Mouse (Mus musculus): ENCODE results near the gene Gtf3c3.

Gtf3c3 gene

GRCm38 (mm10) chr1:54438340-54439079 lies at the start of gene Gtf3c3:
Gtf3c3 (minus strand) TSS chr1:54438971.
- peak; percentile 85 for DNase-seq (ENCODE audit: low spot score)

- no peak for DNase-seq (ENCODE audit: low spot score)
These were observed 46.1 kb upstream of the Gtf3c3 start for GRCm38 (mm10) chr1:54484744-54485420.

DNA sequence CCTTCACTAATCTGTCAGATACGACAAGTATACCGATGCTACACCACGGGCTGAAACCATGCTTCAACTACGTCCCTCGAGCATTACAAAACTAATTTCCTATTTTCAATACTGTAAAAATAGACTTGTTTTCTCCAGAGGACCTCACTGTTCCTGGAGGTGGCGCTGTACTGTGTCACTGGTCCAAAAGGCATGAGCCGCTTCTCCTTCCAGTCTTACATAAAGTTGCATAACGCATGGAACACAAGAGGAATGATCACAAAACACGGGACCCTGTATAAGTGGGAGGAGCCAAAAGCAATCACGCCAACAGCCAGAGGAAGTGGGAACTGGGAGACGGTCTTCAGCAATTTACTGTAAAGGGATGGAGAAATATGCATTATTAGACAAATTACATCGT lies 41.7 kb upstream of the Gtf3c3 start:
- DNase-seq (ENCODE audit: low spot score) = no peak

- DNase-seq (ENCODE audit: low spot score) = no peak
These were observed 29.9 kb upstream of the Gtf3c3 start for GRCm38 (mm10) chr1:54468662-54469061.

DNA sequence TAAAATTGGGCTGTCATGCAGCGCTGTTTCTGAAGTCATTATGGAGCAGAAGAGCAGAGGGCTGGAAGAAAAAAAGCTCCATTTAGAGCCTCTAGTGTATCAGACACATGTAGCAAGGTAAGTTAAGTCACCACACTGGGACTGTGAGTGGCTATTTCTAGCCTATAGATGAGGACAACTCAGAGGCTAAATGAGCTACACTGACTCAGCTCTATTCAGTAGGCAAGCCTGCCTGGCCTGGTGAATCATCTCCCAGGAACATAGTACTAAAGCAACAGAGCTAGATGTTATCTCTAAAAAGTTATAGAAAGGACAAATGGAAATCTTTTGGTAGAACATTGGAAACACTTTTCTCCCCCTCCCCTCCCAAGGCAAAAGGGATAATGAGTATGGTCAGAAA lies 28.6 kb upstream of the Gtf3c3 start:
- DNase-seq (ENCODE audit: low spot score) = no peak

DNA sequence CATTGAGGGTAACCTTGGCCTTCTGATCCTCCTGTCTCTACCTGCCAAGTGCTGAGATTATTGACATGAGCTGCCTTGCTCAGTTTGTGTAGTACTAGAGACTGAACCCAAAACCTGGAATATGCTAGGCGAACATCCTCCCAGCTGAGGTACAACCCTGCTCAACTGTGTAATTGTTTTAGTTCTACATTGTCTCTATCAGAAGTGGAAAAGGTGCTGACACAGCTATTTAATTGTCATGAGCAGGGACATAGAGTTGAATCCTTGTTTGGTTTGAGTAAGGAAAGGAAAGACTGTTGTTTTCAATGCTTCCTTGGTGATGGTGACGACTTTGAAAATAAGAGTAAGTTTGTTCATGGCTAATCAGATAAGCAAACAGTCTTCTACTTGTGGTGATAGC lies 13.3 kb upstream of the Gtf3c3 start:
- DNase-seq (ENCODE audit: low spot score) = no peak

DNA sequence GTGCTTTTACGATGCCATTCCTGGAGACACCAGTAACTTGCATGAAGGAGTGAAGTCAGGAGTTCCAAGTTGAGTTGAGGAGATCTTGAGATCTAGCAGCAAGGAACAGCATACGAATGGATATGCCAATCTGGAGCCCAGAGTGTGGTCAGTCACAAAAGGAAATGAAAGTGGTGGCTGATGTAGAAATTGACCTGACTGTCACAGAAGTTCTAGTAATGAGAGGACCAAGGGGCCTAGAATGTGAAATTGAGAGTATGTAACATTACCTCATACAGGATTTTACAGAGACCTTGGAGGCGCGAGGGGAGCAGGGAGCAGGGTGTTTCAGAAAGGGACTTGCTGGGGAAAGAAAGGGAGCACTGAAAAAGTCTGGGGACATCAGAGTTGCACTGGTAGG lies 10.1 kb upstream of the Gtf3c3 start:
- DNase-seq (ENCODE audit: low spot score) = no peak

DNA sequence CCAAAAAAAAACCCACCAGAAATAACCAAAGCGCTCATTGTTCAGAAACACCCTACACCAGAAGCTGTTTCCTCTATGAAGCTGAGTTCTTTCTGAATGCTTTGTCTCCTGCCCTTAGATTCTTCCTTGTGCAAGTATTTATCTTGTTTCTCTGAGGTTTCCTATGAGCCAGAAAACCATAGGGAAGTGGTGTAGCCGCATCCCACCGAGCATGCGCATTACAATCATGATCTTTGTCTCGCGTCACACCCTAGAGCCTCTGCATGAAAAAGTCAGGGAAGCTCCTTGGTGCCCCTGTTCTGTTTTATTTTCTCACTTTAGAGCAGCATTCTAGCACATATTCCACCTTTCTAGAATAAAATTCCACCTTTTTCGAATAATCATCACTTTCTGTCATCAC lies 4.9 kb upstream of the Gtf3c3 start:
- no peak for DNase-seq (ENCODE audit: low spot score)

- no peak for DNase-seq (ENCODE audit: low spot score)
These were observed 307 bp upstream of the Gtf3c3 start for GRCm38 (mm10) chr1:54439080-54439476.

- no peak for DNase-seq (ENCODE audit: low spot score)
These were observed 16.5 kb downstream of the Gtf3c3 start for GRCm38 (mm10) chr1:54422195-54422750.

DNA sequence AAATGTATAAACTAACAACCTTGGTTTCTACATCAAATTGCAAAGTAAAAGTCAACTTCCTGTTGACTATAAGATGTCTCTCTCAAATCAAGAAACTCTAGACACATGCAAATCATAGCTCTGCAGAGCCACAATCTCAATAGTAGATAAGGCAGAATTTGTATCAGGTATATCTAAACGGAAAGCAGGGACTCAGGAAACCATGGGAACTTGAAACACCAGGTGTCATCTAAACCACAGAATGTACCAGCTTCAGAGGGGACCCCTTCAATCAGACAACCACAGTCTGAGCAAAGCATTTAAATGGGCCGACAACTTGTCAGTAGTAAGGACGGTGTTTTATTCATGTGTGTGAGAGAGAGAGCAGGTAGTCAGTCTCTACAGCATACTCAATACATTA lies 17.1 kb downstream of the Gtf3c3 start:
- DNase-seq (ENCODE audit: low spot score) = no peak

- DNase-seq (ENCODE audit: low spot score) = no peak
These were observed 36.0 kb downstream of the Gtf3c3 start for GRCm38 (mm10) chr1:54402736-54403135.

DNA sequence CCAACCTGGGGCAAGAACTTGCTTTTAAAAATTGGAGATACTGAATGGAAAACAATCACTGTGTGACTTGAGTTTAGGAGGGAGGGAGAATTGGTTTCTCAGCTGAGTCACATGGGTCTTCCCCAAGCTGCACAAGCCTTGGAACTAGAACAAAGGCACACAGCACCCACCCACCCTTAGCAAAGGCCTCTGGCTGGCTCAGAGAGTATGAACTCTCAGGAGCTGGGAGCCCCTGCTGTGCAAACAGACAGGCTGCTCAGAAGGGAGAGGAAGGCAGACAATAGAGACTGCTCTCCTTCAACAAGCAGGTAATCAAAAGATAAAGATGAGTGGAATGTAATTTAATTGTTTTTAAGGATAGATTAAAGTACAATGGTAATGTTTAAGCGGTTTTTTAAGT lies 54.5 kb downstream of the Gtf3c3 start:
- DNase-seq (ENCODE audit: low spot score) = no peak

DNA sequence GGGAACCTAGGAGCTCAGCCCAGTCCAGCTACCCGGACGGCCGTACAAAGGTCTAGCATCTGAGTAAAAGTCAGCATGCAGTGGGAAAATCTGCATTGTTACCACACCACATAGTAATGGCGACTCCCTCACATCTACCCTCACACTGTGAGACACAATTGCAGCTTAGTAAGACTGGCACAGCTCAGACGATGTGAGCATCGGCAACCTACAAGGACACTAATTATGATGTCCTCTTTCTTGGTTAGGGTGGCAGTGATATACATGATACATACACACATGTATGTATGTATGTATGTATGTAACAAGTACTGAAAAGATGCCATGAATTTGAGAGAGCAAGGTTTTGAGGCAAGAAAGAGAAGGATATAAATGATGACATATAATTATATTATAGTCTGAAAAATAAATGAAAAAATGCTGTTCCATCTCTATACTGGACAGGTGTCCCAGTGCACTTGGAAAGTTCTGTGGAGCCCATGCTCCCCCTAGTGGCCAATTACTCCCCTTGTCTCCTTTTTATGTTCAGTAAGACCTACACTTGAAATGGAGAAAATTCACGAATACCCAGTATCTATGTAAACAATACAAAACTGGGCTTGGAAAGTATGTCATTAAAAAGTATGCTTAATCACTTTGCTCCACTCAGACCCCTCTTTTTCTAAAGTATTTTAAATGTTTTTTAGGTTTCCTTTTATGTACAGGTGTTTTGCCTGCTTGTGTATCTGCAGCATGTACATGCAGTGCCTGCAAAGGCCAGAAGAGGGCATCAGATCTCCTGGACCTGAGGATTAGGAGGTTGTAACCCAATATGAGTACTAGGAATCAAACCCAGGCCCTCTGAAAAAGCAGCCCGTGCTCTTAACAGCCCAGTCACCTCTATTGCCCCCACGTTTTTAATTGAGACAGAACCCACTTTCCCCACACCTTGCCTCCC lies 57.5 kb downstream of the Gtf3c3 start:
- DNase-seq (ENCODE audit: low spot score) = peak; percentile 70

DNA sequence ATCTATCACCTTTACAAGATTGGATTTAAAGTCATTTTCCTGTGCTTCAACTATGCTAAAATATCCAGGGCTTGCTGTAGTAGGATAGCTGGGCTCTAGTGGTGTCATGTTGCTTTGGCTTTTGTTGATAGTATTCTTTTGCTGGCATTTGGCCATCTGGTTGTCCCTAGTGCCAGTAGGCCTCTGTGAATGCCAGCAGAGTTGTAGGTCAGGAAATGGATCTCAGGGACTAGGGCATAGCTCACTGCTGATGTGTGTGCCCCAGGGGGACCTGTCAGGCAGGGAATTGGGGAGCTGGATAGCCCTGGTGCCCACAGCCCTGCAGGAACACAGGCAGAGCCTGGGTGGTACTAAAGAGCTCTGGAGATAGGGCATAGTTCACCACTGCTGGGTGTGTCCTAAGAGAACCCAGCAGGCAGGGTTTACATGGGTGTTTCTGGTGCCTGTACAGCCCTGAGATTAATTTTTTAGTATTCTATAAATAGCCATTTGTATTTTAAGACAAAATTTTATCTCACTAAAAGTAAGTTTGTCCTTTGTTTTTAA lies 61.2 kb downstream of the Gtf3c3 start:
- DNase-seq (ENCODE audit: low spot score) = no peak

- DNase-seq (ENCODE audit: low spot score) = no peak
These were observed 82.2 kb downstream of the Gtf3c3 start for GRCm38 (mm10) chr1:54356566-54356965.

GRCm38 (mm10) chr1:54355485-54355884 lies 83.3 kb downstream of the Gtf3c3 start:
- DNase-seq (ENCODE audit: low spot score) = no peak

- DNase-seq (ENCODE audit: low spot score) = no peak
These were observed 84.0 kb downstream of the Gtf3c3 start for GRCm38 (mm10) chr1:54354786-54355185.
